Mouse (Mus musculus) brown adipose tissue, adult 24 weeks (tissue): Measurements from ENCODE around the gene Moap1. TPM values are rescaled to one million over a fixed set of nuclear protein-coding genes. Genes with fewer than 3 reads are reported as not detected.

Experiments used
- H3K27ac ChIP-seq: fragments of 200-500 bp; replicated peaks from 2 replicates; pipeline ENCODE4 v1.5.1; 2012; ENCODE audit warnings: low read depth, mild to moderate bottlenecking, low read length
- H3K4me1 ChIP-seq: fragments of 200-500 bp; 2 replicates; pipeline ENCODE4 v1.6.1; 2012; ENCODE audit warnings: low read length, mixed read lengths; ENCODE audit not compliant: control insufficient read depth, insufficient read depth, insufficient read length
- H3K4me3 ChIP-seq: fragments of 200-500 bp; 2 replicates; pipeline ENCODE4 v1.5.1; 2012; ENCODE audit warnings: low read depth, mild to moderate bottlenecking, low read length, moderate library complexity; ENCODE audit not compliant: insufficient read depth
- polyA plus RNA-seq: library from polyadenylated mRNA; stranded (reverse); fragments of >200 nt; gene quantifications from 2 replicates; pipeline ENCODE4 v1.2.4, GENCODE M21; 2012; ENCODE audit not compliant: missing spikeins, insufficient read depth, insufficient read length

Moap1 gene
- polyA plus RNA-seq, 1 experiment = 1.6 TPM

GRCm38 (mm10) chr12:102723861-102724260 is 19.6 kb downstream of the Moap1 start:
- Histone ChIP-seq H3K4me1 (no peaks in the 10 kb centered on the region), H3K27ac (no peak overlapping the region), H3K4me3 (no peak overlapping the region)

GRCm38 (mm10) chr12:102722966-102723365 is 20.5 kb downstream of the Moap1 start:
- Histone ChIP-seq H3K27ac (no peak overlapping the region), H3K4me1 (no peaks in the 10 kb centered on the region), H3K4me3 (no peak overlapping the region)

GRCm38 (mm10) chr12:102722451-102722850 is 21.0 kb downstream of the Moap1 start:
- H3K4me3 ChIP-seq = no peak overlapping the region
- no peak overlapping the region for H3K27ac ChIP-seq
- no peaks in the 10 kb centered on the region for H3K4me1 ChIP-seq

DNA sequence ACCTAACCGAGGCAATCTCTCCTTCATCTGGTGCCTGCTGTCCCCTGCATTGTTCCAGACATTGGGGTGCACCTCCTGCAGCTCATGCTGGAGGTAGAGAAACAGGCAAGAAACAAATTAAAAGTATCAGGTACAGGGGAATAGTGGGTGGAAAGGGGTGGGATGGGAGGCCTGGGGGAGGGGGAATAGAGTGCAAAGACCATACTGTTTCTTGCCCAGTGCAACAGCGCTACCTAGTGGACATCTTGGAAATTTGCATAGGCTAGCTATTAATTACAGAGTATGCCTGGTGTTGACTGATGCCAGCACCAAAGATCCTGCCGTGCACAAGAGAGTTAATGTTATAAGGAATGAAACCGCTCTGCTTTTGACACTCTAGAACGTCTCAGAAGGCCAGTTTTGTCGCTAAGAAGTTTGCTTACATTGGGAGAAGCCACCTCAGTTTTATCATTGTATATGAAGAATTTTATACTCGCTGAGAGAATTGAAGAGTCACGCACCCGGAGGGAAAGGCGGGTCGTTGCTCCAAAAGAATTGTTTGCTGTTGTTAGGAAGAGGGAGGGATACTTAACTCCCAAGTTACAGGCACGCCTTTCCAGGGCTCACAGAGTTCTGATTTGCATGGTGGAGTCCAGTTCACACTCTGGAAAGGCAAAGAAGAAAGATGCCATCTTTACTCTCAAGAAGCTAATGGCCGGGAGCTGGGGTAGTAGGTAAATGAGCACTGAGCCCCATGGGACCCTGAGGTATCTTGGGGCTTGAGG is 23.7 kb downstream of the Moap1 start:
- Histone ChIP-seq H3K27ac (no peak overlapping the region), H3K4me1 (no peaks in the 10 kb centered on the region), H3K4me3 (no peak overlapping the region)

DNA sequence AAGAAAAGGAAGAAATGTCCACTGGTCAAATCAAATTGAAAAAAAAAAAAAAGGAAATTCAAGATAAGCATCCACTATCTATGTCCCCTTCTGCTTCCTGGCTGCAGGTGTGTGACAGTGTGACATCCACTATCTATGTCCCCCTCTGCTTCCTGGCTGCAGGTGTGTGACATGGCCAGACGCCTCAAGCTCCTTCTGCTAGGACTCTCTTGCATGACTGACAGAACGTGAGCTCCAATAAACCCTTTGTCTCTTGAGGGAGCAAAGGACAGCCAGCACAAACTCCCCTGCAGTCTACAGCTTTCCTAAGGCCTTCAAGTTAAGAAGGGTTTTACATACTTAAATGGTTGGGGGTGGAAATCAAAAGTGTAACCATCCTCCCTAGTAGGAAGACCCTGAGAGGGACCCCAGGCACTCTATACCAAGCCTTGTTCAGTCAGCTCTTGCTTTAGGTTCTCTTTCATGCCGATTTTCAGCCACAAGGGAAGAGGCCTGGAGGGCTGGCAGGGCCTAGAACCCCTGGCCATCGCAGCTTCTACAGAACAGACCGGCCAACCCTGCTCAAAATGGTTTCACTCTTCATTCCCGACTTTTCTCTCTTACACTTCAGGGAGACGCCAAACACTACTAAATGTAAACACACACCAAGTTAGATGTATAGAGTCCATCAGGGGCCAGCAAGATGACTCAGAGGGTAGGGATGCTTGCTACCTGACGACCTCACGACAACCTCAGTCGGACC is 28.6 kb downstream of the Moap1 start:
- Histone ChIP-seq H3K4me3 (no peak overlapping the region), H3K4me1 (no peaks in the 10 kb centered on the region), H3K27ac (no peak overlapping the region)

- Histone ChIP-seq H3K4me1 (no peaks in the 10 kb centered on the region), H3K4me3 (no peak overlapping the region), H3K27ac (no peak overlapping the region; the same call in 1 of the 2 replicates)
These were observed 29.3 kb downstream of the Moap1 start for GRCm38 (mm10) chr12:102714116-102714515.

GRCm38 (mm10) chr12:102713153-102713865 is 30.2 kb downstream of the Moap1 start:
- H3K4me3 ChIP-seq = peak overlapping the region; percentile 27
- peak overlapping the region; percentile 41 for H3K27ac ChIP-seq
- no peaks in the 10 kb centered on the region for H3K4me1 ChIP-seq

DNA sequence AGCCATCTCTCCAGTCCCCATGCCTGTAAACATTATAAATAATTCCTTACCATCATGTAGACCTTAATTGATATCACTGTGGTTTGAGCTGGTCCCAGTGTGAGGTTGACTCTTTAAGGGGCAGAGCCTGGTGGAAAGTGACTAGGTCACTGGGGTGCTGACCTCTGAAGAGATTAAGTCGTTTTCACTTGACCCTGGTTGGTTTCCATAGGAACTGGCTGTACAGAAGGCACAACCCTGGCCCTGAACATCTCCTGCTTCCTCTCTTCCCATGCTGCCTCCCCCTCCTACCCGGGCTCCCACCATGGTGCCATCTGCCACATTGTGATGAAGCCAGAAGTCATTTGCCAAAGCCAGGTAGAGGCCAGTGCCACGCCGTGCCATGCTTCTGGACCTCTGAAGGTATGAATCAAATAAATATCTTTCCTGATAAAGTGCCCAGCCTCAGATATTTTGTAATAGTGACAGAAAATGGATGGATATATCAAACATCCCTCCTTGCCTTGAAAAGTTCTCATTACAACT is 32.5 kb downstream of the Moap1 start:
- no peaks in the 10 kb centered on the region for H3K4me1 ChIP-seq
- no peak overlapping the region for H3K27ac ChIP-seq
- no peak overlapping the region for H3K4me3 ChIP-seq

DNA sequence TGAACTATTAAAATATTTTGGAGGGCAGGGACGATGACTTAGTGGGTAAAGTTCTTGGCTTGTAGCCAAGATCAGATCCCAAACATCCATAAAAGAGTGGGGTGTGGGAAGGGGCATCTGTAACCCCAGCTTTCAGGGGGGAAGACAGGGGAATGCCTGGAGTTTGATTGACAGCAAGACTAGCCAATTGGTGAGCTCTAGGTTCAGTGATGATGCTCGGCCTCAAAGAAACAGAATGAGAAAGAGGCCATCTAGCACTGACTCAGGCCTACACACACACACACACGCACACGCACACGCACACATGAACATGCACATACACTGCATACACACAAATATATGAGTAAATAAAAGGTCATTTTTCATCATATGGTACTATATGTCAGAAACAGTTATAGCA is 33.6 kb downstream of the Moap1 start:
- Histone ChIP-seq H3K4me3 (no peak overlapping the region), H3K27ac (no peak overlapping the region), H3K4me1 (no peaks in the 10 kb centered on the region)

- peak overlapping the region; percentile 32; the same call in 1 of the 2 replicates for H3K27ac ChIP-seq
- H3K4me3 ChIP-seq = no peak overlapping the region
These were observed 35.2 kb downstream of the Moap1 start for GRCm38 (mm10) chr12:102708220-102708619.

GRCm38 (mm10) chr12:102706833-102707463 is 36.5 kb downstream of the Moap1 start:
- H3K4me1 ChIP-seq = no peaks in the 10 kb centered on the region
- H3K27ac ChIP-seq = no peak overlapping the region
- H3K4me3 ChIP-seq = no peak overlapping the region

More at GRCm38 (mm10) chr12:102708220-102708619, 35.2 kb downstream of the Moap1 start:
- H3K4me1 ChIP-seq = no peaks in the 10 kb centered on the region

GRCm38 (mm10) chr12:102705906-102706640 is 37.4 kb downstream of the Moap1 start:
- H3K27ac ChIP-seq = 0 out of 2 replicates have a peak overlapping the region, but pooled peaks have one; percentile 16
- H3K4me1 ChIP-seq = 0 out of 2 replicates have a peak, but pooled peaks cover 2% of the 10 kb centered on the region
- H3K4me3 ChIP-seq = no peak overlapping the region

DNA sequence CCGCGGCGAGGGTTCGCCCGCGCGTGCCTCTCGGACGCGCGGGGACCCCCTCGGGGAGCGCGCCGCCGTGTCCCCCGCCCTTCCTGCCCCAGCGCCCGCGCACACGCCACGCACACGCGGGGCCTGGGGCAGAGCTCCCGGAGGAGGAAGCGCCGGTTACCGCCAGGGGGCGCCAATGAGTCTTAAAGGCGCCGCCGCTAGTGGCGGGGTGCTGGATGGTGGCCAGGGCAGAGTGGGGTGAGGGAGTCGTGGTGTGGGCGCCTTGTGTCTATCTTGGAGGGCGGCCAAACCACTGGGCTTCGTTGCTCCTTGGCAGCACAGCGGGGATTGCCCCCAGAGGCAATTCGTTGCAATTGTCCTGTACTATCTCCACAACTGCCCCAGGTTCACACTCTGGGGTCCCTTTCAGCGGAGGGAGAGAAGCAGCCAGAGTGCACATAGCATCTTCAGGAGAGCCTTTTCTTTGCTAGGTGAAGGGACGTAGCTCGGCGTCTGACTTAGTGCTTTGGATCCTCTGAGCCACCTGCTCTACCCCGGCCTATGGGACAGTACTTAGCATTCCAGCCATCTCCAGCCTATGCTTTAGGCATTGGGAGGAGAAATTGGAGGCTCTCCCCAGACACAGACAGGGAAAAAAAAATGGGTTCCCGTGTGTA is 38.1 kb downstream of the Moap1 start:
- peak overlapping the region; percentile 76 for H3K4me3 ChIP-seq

More for the DNA sequence above, 38.1 kb downstream of the Moap1 start:
- H3K4me1 ChIP-seq = 0 out of 2 replicates have a peak, but pooled peaks cover 2% of the 10 kb centered on the region
- H3K27ac ChIP-seq = 0 out of 2 replicates have a peak overlapping the region, but pooled peaks have one; percentile 58
